Mouse (Mus musculus) megakaryocyte, embryonic 14.5 days (primary cell): ENCODE data around the gene Hyal1.

ENCODE experiments used
- FLI1 ChIP-seq: IDR thresholded peaks from 2 replicates; pipeline ENCODE4 v1.6.1; 2012; ENCODE audit warnings: low read length, inconsistent platforms, mixed read lengths
- GATA1 ChIP-seq: IDR thresholded peaks from 3 replicates; pipeline ENCODE4 v1.6.1; 2012; ENCODE audit warnings: mixed read lengths, low read length, inconsistent platforms, borderline replicate concordance

GRCm38 (mm10) chr9:107626158-107626843, 49.6 kb downstream of the Hyal1 start:
- TF ChIP-seq GATA1 (no peak), FLI1 (no peak)
